Comparison of ENCODE assay signal across 9 mouse cellular contexts in genomic region chr7:139281195-139281594, GRCm38 (mm10). TPM values are rescaled to one million over a fixed set of nuclear protein-coding genes. Genes with fewer than 3 reads are reported as not detected.
A peak's percentile ranks its signal among the peaks of the same experiment; 100 is the strongest.
DNase-seq lines count a peak whose midpoint lies in the region; ATAC-seq and TF ChIP-seq lines count a peak whose summit lies in the region.
"Had no signal": no experiment of that assay in that cellular context is flagged by ENCODE, and none has a peak within 500 bp of the region (broad histone marks: within the 10 kb centered on the region; RNA-seq: fewer than 3 reads in every experiment).

No protein-coding gene starts in this region.

- H3K9me3 ChIP-seq in intestine, postnatal 0 days (ENCODE audit: control insufficient read depth) = no peaks in the 10 kb centered on the region
- no peaks in the 10 kb centered on the region for H3K9me3 ChIP-seq in liver, postnatal 0 days (ENCODE audit: low read length)
- H3K9me3 ChIP-seq: neural tube, embryonic 12.5 days had no signal

- no peaks in the 10 kb centered on the region for H3K36me3 ChIP-seq in intestine, postnatal 0 days (ENCODE audit: control insufficient read depth, insufficient read depth)
- H3K36me3 ChIP-seq in liver, postnatal 0 days (replicated peaks; ENCODE audit: insufficient read depth, low read length) = no peaks in the 10 kb centered on the region
- H3K36me3 ChIP-seq: neural tube, embryonic 12.5 days had no signal

- TF ChIP-seq CTCF in intestine, postnatal 0 days (IDR thresholded peaks at IDR 0.05; ENCODE audit: low read depth) = no peak
- no peak for TF ChIP-seq CTCF in liver, postnatal 0 days (IDR thresholded peaks at IDR 0.05; ENCODE audit: low read depth)

- no peak overlapping the region for H3K9ac ChIP-seq in intestine, postnatal 0 days (ENCODE audit: low read depth, low read length)
- H3K9ac ChIP-seq in liver, postnatal 0 days (replicated peaks) = no peak overlapping the region
- H3K9ac ChIP-seq: neural tube, embryonic 12.5 days had no signal

- no peak overlapping the region for H3K4me3 ChIP-seq in intestine, postnatal 0 days (ENCODE audit: low read depth, low read length)
- no peak overlapping the region for H3K4me3 ChIP-seq in liver, postnatal 0 days (ENCODE audit: low read depth, low read length)
- H3K4me3 ChIP-seq: neural tube, embryonic 12.5 days had no signal

- ATAC-seq in intestine, postnatal 0 days = peak; percentile 63
- ATAC-seq in liver, postnatal 0 days = peak; percentile 91

- WGBS in intestine, postnatal 0 days = 21% methylated on average over 2 of the region's 2 CpGs
- WGBS in liver, postnatal 0 days (ENCODE audit: insufficient replicate concordance) = 36% methylated on average over 2 of the region's 2 CpGs

- H3K27me3 ChIP-seq in intestine, postnatal 0 days (replicated peaks; ENCODE audit: control insufficient read depth, insufficient read depth, low read length) = no peaks in the 10 kb centered on the region
- H3K27me3 ChIP-seq in liver, postnatal 0 days (ENCODE audit: insufficient read depth, low read length) = no peaks in the 10 kb centered on the region
- H3K27me3 ChIP-seq: neural tube, embryonic 12.5 days had no signal

- DNase-seq in urinary bladder, postnatal 25 days (ENCODE audit: low spot score) = peak; percentile 58
- DNase-seq in urinary bladder, postnatal 10 days (ENCODE audit: low spot score) = no peak
- peak; percentile 81 for DNase-seq in liver, postnatal 0 days
- no peak for DNase-seq in right cerebral cortex, postnatal 36 days (ENCODE audit: low spot score in 2 of 2)
- DNase-seq in ovary, postnatal 14 days (ENCODE audit: low spot score) = no peak
- DNase-seq in embryo, embryonic 9.5 days (ENCODE audit: extremely low spot score) = no peak
- DNase-seq: gastrocnemius, postnatal 10 days had no signal

- 0 out of 2 replicates have a peak, but pooled peaks cover 4% of the 10 kb centered on the region for H3K4me1 ChIP-seq in intestine, postnatal 0 days (replicated peaks; ENCODE audit: control insufficient read depth, insufficient read depth, low read length)
- H3K4me1 ChIP-seq in liver, postnatal 0 days (ENCODE audit: insufficient read depth) = peaks cover 29% of the 10 kb centered on the region

- H3K27ac ChIP-seq in intestine, postnatal 0 days (ENCODE audit: low read depth, low read length) = no peak overlapping the region
- peak overlapping the region; percentile 16; the same call in 1 of the 2 replicates for H3K27ac ChIP-seq in liver, postnatal 0 days (ENCODE audit: low read depth)
- H3K27ac ChIP-seq: neural tube, embryonic 12.5 days had no signal

- no peak for TF ChIP-seq EP300 in liver, postnatal 0 days (IDR thresholded peaks at IDR 0.05; ENCODE audit: low read depth)

- H3K4me2 ChIP-seq in intestine, postnatal 0 days (replicated peaks; ENCODE audit: low read depth) = no peak overlapping the region
- no peak overlapping the region for H3K4me2 ChIP-seq in liver, postnatal 0 days (ENCODE audit: low read depth, low read length)
- H3K4me2 ChIP-seq: neural tube, embryonic 12.5 days had no signal

RNA-seq across cellular contexts. Expression of gene Pwwp2b, which starts 32.9 kb away (rescaled TPM):
- polyA plus RNA-seq in intestine, postnatal 0 days (2015; fragmentation: Nextera tagmentation; extraction: Ambion mirVana) = 12.9 and 16.6 TPM in 2 replicates
- polyA plus RNA-seq in liver, postnatal 0 days (2015; fragmentation: Nextera tagmentation; extraction: Ambion mirVana) = 1.3 and 1.5 TPM in 2 replicates

Comparison
In these comparisons a context has a peak if more than half of its experiments do, and no peak if none do; other contexts are left out.
1. DNase-seq: peak in urinary bladder, postnatal 25 days (single experiment) and liver, postnatal 0 days (single experiment); none in urinary bladder, postnatal 10 days (single experiment), right cerebral cortex, postnatal 36 days (0 of 2), ovary, postnatal 14 days (single experiment) and embryo, embryonic 9.5 days (single experiment).